ENCODE assay signal across 8 mouse cellular contexts in the genomic region with DNA sequence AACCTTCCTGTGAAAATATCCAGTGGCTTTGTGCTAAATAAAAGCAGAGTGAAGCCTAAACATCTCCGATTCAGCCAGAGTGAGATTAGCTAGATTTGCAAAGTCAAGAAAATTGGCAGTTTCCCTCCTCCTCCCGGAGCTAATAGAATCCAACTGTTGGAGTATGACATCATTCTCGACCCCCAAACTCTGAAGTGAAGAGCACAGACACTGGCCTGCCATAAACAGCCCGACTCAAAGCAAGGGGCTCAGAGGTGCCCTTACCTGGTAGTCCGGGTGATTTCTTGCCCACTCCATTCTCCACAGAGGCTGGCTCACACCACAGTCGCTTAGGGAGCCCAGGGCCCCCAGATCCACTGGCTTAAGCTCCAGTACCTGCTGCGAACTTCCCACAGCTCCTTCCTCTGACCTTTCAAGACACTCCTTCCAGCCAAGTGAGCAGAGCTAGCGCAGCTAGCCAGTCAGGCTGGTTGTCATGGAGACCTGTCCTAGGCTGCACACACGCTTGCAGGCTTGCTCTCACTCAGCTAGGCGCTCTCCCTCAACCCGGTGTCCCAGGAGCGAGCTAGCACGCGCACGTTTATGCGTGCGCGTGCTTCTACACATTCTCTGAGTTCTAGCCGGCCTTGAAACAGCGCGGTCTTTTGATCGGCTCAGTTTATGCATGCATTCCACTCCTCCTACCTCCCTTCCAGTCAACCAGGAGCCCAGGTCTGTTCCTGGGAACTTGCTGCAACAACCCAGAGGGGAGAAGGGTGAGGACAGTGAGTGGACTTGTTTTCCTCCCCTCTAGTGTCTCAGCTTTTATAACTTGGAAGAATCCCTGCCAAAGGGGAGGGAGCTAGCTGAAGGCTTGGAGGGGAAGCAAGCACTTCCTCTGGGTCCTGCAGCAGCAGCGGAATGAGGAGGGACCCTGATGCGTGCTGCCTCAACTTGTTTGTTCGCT.
DNase-seq lines count a peak whose midpoint lies in the region; ATAC-seq lines count a peak whose summit lies in the region.
"Had no signal": no experiment of that assay in that cellular context is flagged by ENCODE, and none has a peak within 500 bp of the region (broad histone marks: within the 10 kb centered on the region; RNA-seq: fewer than 3 reads in every experiment).

No protein-coding gene starts in this region.

- H3K4me2 ChIP-seq in embryonic facial prominence, embryonic 13.5 days = peak overlapping the region; percentile 62

- no peaks in the 10 kb centered on the region for H3K36me3 ChIP-seq in embryonic facial prominence, embryonic 13.5 days
- H3K36me3 ChIP-seq in midbrain, embryonic 10.5 days = no peaks in the 10 kb centered on the region

- peak overlapping the region; percentile 57 for H3K9ac ChIP-seq in embryonic facial prominence, embryonic 13.5 days

- H3K27me3 ChIP-seq in embryonic facial prominence, embryonic 13.5 days = no peaks in the 10 kb centered on the region
- H3K27me3 ChIP-seq in midbrain, embryonic 10.5 days (ENCODE audit: low read depth, poor library complexity, severe bottlenecking) = no peaks in the 10 kb centered on the region

- no peaks in the 10 kb centered on the region for H3K9me3 ChIP-seq in embryonic facial prominence, embryonic 13.5 days
- no peaks in the 10 kb centered on the region for H3K9me3 ChIP-seq in midbrain, embryonic 10.5 days (replicated peaks)

- whole genome bisulfite sequencing in embryonic facial prominence, embryonic 13.5 days = 2% methylated on average over 25 of the region's 25 CpGs
- WGBS in midbrain, embryonic 10.5 days = 1% methylated on average over 25 of the region's 25 CpGs

- ATAC-seq in embryonic facial prominence, embryonic 13.5 days (ENCODE audit: insufficient number of reproducible peaks, insufficient read depth, low FRiP score, low TSS enrichment, low read depth) = peak; percentile 85

- H3K4me1 ChIP-seq in embryonic facial prominence, embryonic 13.5 days = peaks cover 73% of the 10 kb centered on the region
- peaks cover 68% of the 10 kb centered on the region for H3K4me1 ChIP-seq in midbrain, embryonic 10.5 days

- intact Hi-C loops in left cerebral cortex, postnatal 4 days (cut with DNase I) = no loop called here

- H3K27ac ChIP-seq in embryonic facial prominence, embryonic 13.5 days = peak overlapping the region; percentile 91
- peak overlapping the region; percentile 90 for H3K27ac ChIP-seq in midbrain, embryonic 10.5 days (replicated peaks)

- peak; percentile 72 for DNase-seq in brain, embryonic 18.5 days (ENCODE audit: low read depth, low spot score)
- peak; percentile 84 to 90 for DNase-seq in heart, adult 18-20 months
- DNase-seq in kidney, adult 11 months = peak; percentile 92
- DNase-seq in left cerebral cortex, postnatal 4 days = peak; percentile 80
- peak; percentile 95 for DNase-seq in midbrain, embryonic 10.5 days (ENCODE audit: low spot score)
- peak; percentile 84 for DNase-seq in skeletal muscle tissue, adult 2 months (ENCODE audit: low read depth, low spot score)

- peak overlapping the region; percentile 34 for H3K4me3 ChIP-seq in embryonic facial prominence, embryonic 13.5 days
- H3K4me3 ChIP-seq in midbrain, embryonic 10.5 days = peak overlapping the region; percentile 53
- H3K4me3 ChIP-seq: myocyte had no signal

Comparison
In these comparisons a context has a peak if more than half of its experiments do, and no peak if none do; other contexts are left out.
1. Peak in every context shown above with its lines: DNase-seq, ATAC-seq, H3K4me3 ChIP-seq and H3K27ac ChIP-seq.